In genomic region chr10:111124175-111124574, GRCm38 (mm10) we compare ENCODE assay signal across 24 mouse cellular contexts. TPM values are rescaled to one million over a fixed set of nuclear protein-coding genes. Genes with fewer than 3 reads are reported as not detected.
A peak's percentile ranks its signal among the peaks of the same experiment; 100 is the strongest.
DNase-seq lines count a peak whose midpoint lies in the region; TF ChIP-seq lines count a peak whose summit lies in the region.
"Had no signal": no experiment of that assay in that cellular context is flagged by ENCODE, and none has a peak within 500 bp of the region (broad histone marks: within the 10 kb centered on the region; RNA-seq: fewer than 3 reads in every experiment).

No protein-coding gene starts in this region.

- peak overlapping the region; percentile 18 to 45 for H3K4me3 ChIP-seq in MEL (ENCODE audit: control insufficient read depth in 1 of 2, insufficient read depth in 1 of 2, low read depth in 2 of 2, low read length in 2 of 2)
- H3K4me3 ChIP-seq: heart, embryonic 12.5 days; heart, embryonic 15.5 days; hindbrain, embryonic 10.5 days; hindbrain, embryonic 13.5 days had no signal

- no peak for TF ChIP-seq CTCF in MEL (IDR thresholded peaks at IDR 0.05 in 2 of 3, conservative IDR thresholded peaks at IDR 0.05 in 1 of 3; ENCODE audit: control insufficient read depth in 1 of 3, insufficient read depth in 1 of 3, low read depth in 2 of 3, low read length in 3 of 3, poor library complexity in 1 of 3, severe bottlenecking in 1 of 3)

- TF ChIP-seq EP300 in MEL (IDR thresholded peaks at IDR 0.05; ENCODE audit: low read depth in 1 of 2, low read length in 2 of 2): 0 out of 4 replicates have a peak, but pooled peaks of 1 of the 2 experiments have one; percentile 26

- H3K9ac ChIP-seq in MEL (ENCODE audit: control insufficient read depth, low read depth, low read length, poor library complexity, severe bottlenecking): peak overlapping the region; percentile 75
- H3K9ac ChIP-seq: forebrain, postnatal 0 days; heart, embryonic 12.5 days; heart, embryonic 15.5 days; hindbrain, embryonic 13.5 days had no signal

- H3K27ac ChIP-seq in MEL (ENCODE audit: control insufficient read depth, low read depth, low read length): peak overlapping the region; percentile 95
- H3K27ac ChIP-seq: heart, embryonic 15.5 days; hindbrain, embryonic 10.5 days; hindbrain, embryonic 13.5 days; hindbrain, postnatal 0 days had no signal

- no peaks in the 10 kb centered on the region for H3K27me3 ChIP-seq in MEL (ENCODE audit: control insufficient read depth in 1 of 2, insufficient read depth in 2 of 2, low read length in 2 of 2)
- no peaks in the 10 kb centered on the region for H3K27me3 ChIP-seq in splenic B cell, adult 2 months (ENCODE audit: control insufficient read depth, insufficient read depth, low read length, poor library complexity, severe bottlenecking)
- H3K27me3 ChIP-seq: heart, embryonic 12.5 days; heart, embryonic 15.5 days; hindbrain, embryonic 13.5 days had no signal

- H3K79me2 ChIP-seq in MEL (ENCODE audit: control insufficient read depth, insufficient read depth, low read length, poor library complexity): peaks cover 1% of the 10 kb centered on the region; the same call in 1 of the 2 replicates

- peak; percentile 34 to 44 for DNase-seq in spleen, adult 18-20 months
- DNase-seq in spleen, postnatal 4 days (ENCODE audit: low spot score in 2 of 2): no peak
- peak; percentile 49 for DNase-seq in thymus, postnatal 0 days (ENCODE audit: low spot score)
- DNase-seq in thymus, postnatal 14 days: no peak
- DNase-seq in MEL (ENCODE audit: low read depth, low spot score): peak; percentile 73
- DNase-seq in splenic B cell, adult 2 months (ENCODE audit: low read depth, low spot score): peak; percentile 84
- DNase-seq in layer of hippocampus, postnatal 14 days (ENCODE audit: low spot score in 2 of 2): no peak
- no peak for DNase-seq in frontal cortex, adult 2 months (ENCODE audit: extremely low spot score in 1 of 2, low spot score in 1 of 2)
- DNase-seq: adrenal gland, adult 2 months; adrenal gland, postnatal 14 days; cerebellum, adult 18-20 months; cerebellum, adult 9-10 months; cerebellum, postnatal 14 days; forebrain, postnatal 0 days; gastrocnemius, postnatal 25 days; heart, adult 18-20 months; heart, postnatal 10 days; heart, postnatal 36 days had no signal

- peak in 1 of 2 experiments; percentile 55; a peak in 2 of 4 replicates for TF ChIP-seq POLR2A in MEL (IDR thresholded peaks at IDR 0.05; ENCODE audit: control insufficient read depth in 1 of 2, insufficient read depth in 1 of 2, low read depth in 1 of 2, low read length in 2 of 2, poor library complexity in 1 of 2)

- H3K9me3 ChIP-seq in MEL (replicated peaks; ENCODE audit: insufficient read depth, low read length): no peaks in the 10 kb centered on the region
- H3K9me3 ChIP-seq: G1E; heart, embryonic 12.5 days; heart, embryonic 15.5 days; hindbrain, embryonic 10.5 days; hindbrain, embryonic 13.5 days had no signal

- H3K4me1 ChIP-seq in MEL (ENCODE audit: control insufficient read depth in 1 of 2, insufficient read depth in 2 of 2, low read length in 2 of 2): peaks cover 31 to 52% of the 10 kb centered on the region in 2 experiments
- H3K4me1 ChIP-seq: heart, embryonic 15.5 days; hindbrain, embryonic 13.5 days had no signal

- peaks cover 0 to 38% of the 10 kb centered on the region in 2 experiments; a peak in 2 of 4 replicates for H3K36me3 ChIP-seq in MEL (ENCODE audit: control insufficient read depth in 1 of 2, insufficient read depth in 2 of 2, low read length in 2 of 2)
- no peaks in the 10 kb centered on the region for H3K36me3 ChIP-seq in splenic B cell, adult 2 months (ENCODE audit: control insufficient read depth, insufficient read depth, low read length, poor library complexity, severe bottlenecking)
- H3K36me3 ChIP-seq: G1E; heart, embryonic 12.5 days; heart, embryonic 15.5 days; hindbrain, embryonic 10.5 days; hindbrain, embryonic 13.5 days had no signal

- no peak for TF ChIP-seq RAD21 in MEL (IDR thresholded peaks at IDR 0.05; ENCODE audit: low read depth, low read length)

TF ChIP-seq in MEL, 35 proteins besides CTCF, POLR2A, EP300 and RAD21:
- TF ChIP-seq MAX (IDR thresholded peaks at IDR 0.05; ENCODE audit: low read length) (no peak), POLR2AphosphoS5 (IDR thresholded peaks at IDR 0.05; ENCODE audit: borderline replicate concordance, low read depth, low read length) (no peak), MAZ (IDR thresholded peaks at IDR 0.05; ENCODE audit: low read depth, low read length) (no peak), UBTF (IDR thresholded peaks at IDR 0.05; ENCODE audit: borderline replicate concordance, insufficient read depth, low read depth, low read length) (no peak), MYC (IDR thresholded peaks at IDR 0.05; ENCODE audit: low read depth, low read length) (no peak), MXI1 (IDR thresholded peaks at IDR 0.05; ENCODE audit: low read depth, low read length) (peak; percentile 16; the same call in 1 of the 2 replicates), ZC3H11A (IDR thresholded peaks at IDR 0.05; ENCODE audit: low read depth, low read length) (no peak), ZMIZ1 (IDR thresholded peaks at IDR 0.05; ENCODE audit: low read depth, low read length) (no peak), HCFC1 (IDR thresholded peaks at IDR 0.05; ENCODE audit: low read depth, low read length) (no peak), RCOR1 (IDR thresholded peaks at IDR 0.05; ENCODE audit: low read depth, low read length) (no peak), POLR2AphosphoS2 (IDR thresholded peaks at IDR 0.05; ENCODE audit: low read length) (no peak), TCF12 (IDR thresholded peaks at IDR 0.05; ENCODE audit: low read depth, low read length) (peak; percentile 26; the same call in 1 of the 2 replicates), CHD2 (IDR thresholded peaks at IDR 0.05; ENCODE audit: low read length) (no peak), USF1 (IDR thresholded peaks at IDR 0.05; ENCODE audit: low read depth, low read length) (peak; percentile 46), ZNF384 (IDR thresholded peaks at IDR 0.05; ENCODE audit: low read depth, low read length) (peak; percentile 62), ETS1 (IDR thresholded peaks at IDR 0.05; ENCODE audit: low read depth, low read length) (peak; percentile 69), E2F4 (IDR thresholded peaks at IDR 0.05; ENCODE audit: borderline replicate concordance, low read depth, low read length) (no peak), NELFE (IDR thresholded peaks at IDR 0.05; ENCODE audit: low read depth, low read length) (peak; percentile 30; the same call in 1 of the 2 replicates), ELF1 (IDR thresholded peaks at IDR 0.05; ENCODE audit: low read depth, low read length) (no peak), MYB (IDR thresholded peaks at IDR 0.05; ENCODE audit: low read depth, low read length) (no peak), MEF2A (IDR thresholded peaks at IDR 0.05; ENCODE audit: extremely low read depth, insufficient replicate concordance, low read depth, low read length, poor library complexity, severe bottlenecking) (no peak), MAFK (IDR thresholded peaks at IDR 0.05; ENCODE audit: borderline replicate concordance, low read depth, low read length) (no peak), NRF1 (IDR thresholded peaks at IDR 0.05; ENCODE audit: insufficient read depth, low read depth, low read length, poor library complexity, severe bottlenecking) (no peak), GABPA (IDR thresholded peaks at IDR 0.05; ENCODE audit: low read depth, low read length) (no peak), ZKSCAN1 (IDR thresholded peaks at IDR 0.05; ENCODE audit: low read depth, low read length) (no peak), TBP (IDR thresholded peaks at IDR 0.05; ENCODE audit: low read depth, low read length) (no peak), TAL1 (IDR thresholded peaks at IDR 0.05; ENCODE audit: low read length) (no peak), CHD1 (IDR thresholded peaks at IDR 0.05; ENCODE audit: low read depth, low read length) (no peak), USF2 (IDR thresholded peaks at IDR 0.05; ENCODE audit: borderline replicate concordance in 1 of 2, insufficient read depth in 1 of 2, low read depth in 1 of 2, low read length in 2 of 2) (no peak), GATA1 (IDR thresholded peaks at IDR 0.05; ENCODE audit: low read depth, low read length) (no peak), BHLHE40 (IDR thresholded peaks at IDR 0.05; ENCODE audit: borderline replicate concordance, low read depth, low read length) (peak; percentile 86; the same call in 1 of the 2 replicates), JUND (IDR thresholded peaks at IDR 0.05; ENCODE audit: low read depth, low read length) (no peak), SIN3A (IDR thresholded peaks at IDR 0.05; ENCODE audit: low read length) (0 out of 2 replicates have a peak, but pooled peaks have one; percentile 7), KAT2A (conservative IDR thresholded peaks at IDR 0.05; ENCODE audit: low read depth, low read length) (no peak), SMC3 (IDR thresholded peaks at IDR 0.05; ENCODE audit: low read depth, low read length) (no peak)

RNA-seq across cellular contexts. Expression of gene Osbpl8, which starts 40.4 kb away (rescaled TPM):
- 28.1 and 35.3 TPM in 2 replicates for polyA plus RNA-seq in thymus, postnatal 0 days (2015; fragmentation: Nextera tagmentation; extraction: Ambion mirVana)
- 44.8 and 65.7 TPM in 2 replicates for total RNA-seq in MEL (2012; rRNA removed)
- 10 to 100 TPM; 26.2 to 33.4 TPM for polyA plus RNA-seq in MEL (2012; ENCODE audit: insufficient read depth in 1 of 2, insufficient read length in 2 of 2, low read depth in 1 of 2, low replicate concordance in 2 of 2, missing spikeins in 1 of 2)
- total RNA-seq in layer of hippocampus, postnatal 14 days (2021): 10 to 100 TPM; 55.7 to 59.3 TPM
- 28.5 and 31.3 TPM in 2 replicates for polyA plus RNA-seq in frontal cortex, adult 2 months (2012; rRNA removed)

Comparison
In these comparisons a context has a peak if more than half of its experiments do, and no peak if none do; other contexts are left out.
1. DNase-seq: peak in spleen, adult 18-20 months (2 of 2), thymus, postnatal 0 days (single experiment), MEL (single experiment) and splenic B cell, adult 2 months (single experiment); none in spleen, postnatal 4 days (0 of 2), thymus, postnatal 14 days (single experiment), layer of hippocampus, postnatal 14 days (0 of 2) and frontal cortex, adult 2 months (0 of 2).